Mouse (Mus musculus) cerebellum, adult 9-11 months (tissue): ENCODE results near the gene Fbxw4.
"Not testable (repeated sequence)": the region's sequence is repeated elsewhere in the genome, so short reads cannot be mapped to it uniquely, and the experiment has no call there.

ENCODE experiments used
- DNase-seq: peaks from one replicate; pipeline ENCODE4 v3.0.0; 2022

Fbxw4 gene

GRCm38 (mm10) chr19:45575632-45576001 lies 84.5 kb downstream of the Fbxw4 start:
- no peak for DNase-seq

- DNase-seq: no peak
Measured at GRCm38 (mm10) chr19:45574941-45575631, 85.0 kb downstream of the Fbxw4 start.

- no peak for DNase-seq
Measured at GRCm38 (mm10) chr19:45574339-45574898, 85.7 kb downstream of the Fbxw4 start.

- peak; percentile 77 for DNase-seq
Measured at GRCm38 (mm10) chr19:45573861-45574267, 86.2 kb downstream of the Fbxw4 start.

GRCm38 (mm10) chr19:45573033-45573432 lies 87.1 kb downstream of the Fbxw4 start:
- DNase-seq: no peak

GRCm38 (mm10) chr19:45567367-45567766 lies 92.7 kb downstream of the Fbxw4 start:
- DNase-seq: no peak

- DNase-seq: peak; percentile 33
Measured at GRCm38 (mm10) chr19:45565925-45566715, 94.0 kb downstream of the Fbxw4 start.

- DNase-seq: peak; percentile 85
Measured at GRCm38 (mm10) chr19:45560153-45560890, 99.8 kb downstream of the Fbxw4 start, which contains the start of the genes Poll and Gm17018. Gene Poll, minus strand, starts transcription at chr19:45560531. Gene Gm17018, plus strand, starts transcription at chr19:45560615.

- no peak for DNase-seq
Measured at GRCm38 (mm10) chr19:45554136-45554535, 106.0 kb downstream of the Fbxw4 start.

- DNase-seq: no peak
Measured at GRCm38 (mm10) chr19:45552187-45552586, 107.9 kb downstream of the Fbxw4 start.

GRCm38 (mm10) chr19:45549948-45550347 lies 110.2 kb downstream of the Fbxw4 start:
- DNase-seq: no peak

GRCm38 (mm10) chr19:45549128-45549915 lies 110.8 kb downstream of the Fbxw4 start:
- no peak for DNase-seq

- DNase-seq: not testable (repeated sequence)
Measured at GRCm38 (mm10) chr19:45548196-45548595, 111.9 kb downstream of the Fbxw4 start.

GRCm38 (mm10) chr19:45544925-45545321 lies 115.2 kb downstream of the Fbxw4 start:
- DNase-seq: peak; percentile 79

- DNase-seq: no peak
Measured at GRCm38 (mm10) chr19:45544152-45544924, 115.8 kb downstream of the Fbxw4 start.

- no peak for DNase-seq
Measured at GRCm38 (mm10) chr19:45542061-45542460, 118.1 kb downstream of the Fbxw4 start.

- peak; percentile 49 for DNase-seq
Measured at GRCm38 (mm10) chr19:45541409-45542041, 118.6 kb downstream of the Fbxw4 start.

GRCm38 (mm10) chr19:45540657-45541408 lies 119.3 kb downstream of the Fbxw4 start:
- no peak for DNase-seq

- peak; percentile 54 for DNase-seq
Measured at GRCm38 (mm10) chr19:45537505-45537904, 122.6 kb downstream of the Fbxw4 start.

- no peak for DNase-seq
Measured at GRCm38 (mm10) chr19:45535929-45536328, 124.2 kb downstream of the Fbxw4 start.
